12 mouse cellular contexts compared by ENCODE assay signal in the genomic region with DNA sequence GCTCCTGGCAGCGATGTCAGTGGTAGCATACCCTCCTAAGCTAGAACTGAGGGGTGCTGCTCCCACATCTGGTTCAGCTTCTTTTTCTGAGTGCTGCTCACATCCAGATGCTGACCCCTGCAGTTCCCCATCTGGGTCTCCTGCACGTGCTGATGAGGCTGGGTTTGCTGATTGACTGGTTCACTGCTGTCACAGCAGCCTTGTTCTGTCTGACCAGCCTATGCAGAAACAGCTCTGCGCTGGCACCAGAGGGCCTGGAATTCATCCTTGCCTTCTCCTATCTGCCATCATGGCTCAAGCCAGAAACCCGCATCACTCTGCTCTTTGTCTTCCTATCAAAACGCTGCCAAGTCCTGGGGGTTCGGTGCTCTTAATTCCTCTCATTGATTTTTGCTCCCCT.
DNase-seq lines count a peak whose midpoint lies in the region; ATAC-seq lines count a peak whose summit lies in the region.
"Had no signal": no experiment of that assay in that cellular context is flagged by ENCODE, and none has a peak within 500 bp of the region (broad histone marks: within the 10 kb centered on the region; RNA-seq: fewer than 3 reads in every experiment).

No protein-coding gene starts in this region.

- peak overlapping the region; percentile 14; the same call in 1 of the 2 replicates for H3K4me2 ChIP-seq in embryonic facial prominence, embryonic 13.5 days
- no peak overlapping the region for H3K4me2 ChIP-seq in hindbrain, embryonic 16.5 days (ENCODE audit: low read length)
- H3K4me2 ChIP-seq in midbrain, embryonic 16.5 days (ENCODE audit: low read length), result no peak overlapping the region
- H3K4me2 ChIP-seq: heart, embryonic 15.5 days had no signal

- no peaks in the 10 kb centered on the region; the same call in 1 of the 2 replicates for H3K27me3 ChIP-seq in embryonic facial prominence, embryonic 13.5 days
- H3K27me3 ChIP-seq in hindbrain, embryonic 16.5 days (replicated peaks; ENCODE audit: control insufficient read depth, insufficient read depth, low read length), result no peaks in the 10 kb centered on the region
- H3K27me3 ChIP-seq in midbrain, embryonic 16.5 days (ENCODE audit: control insufficient read depth, insufficient read depth, low read depth, low read length), result no peaks in the 10 kb centered on the region
- H3K27me3 ChIP-seq: heart, embryonic 15.5 days had no signal

- no peak overlapping the region for H3K9ac ChIP-seq in embryonic facial prominence, embryonic 13.5 days
- 0 out of 2 replicates have a peak overlapping the region, but pooled peaks have one; percentile 11 for H3K9ac ChIP-seq in hindbrain, embryonic 16.5 days (ENCODE audit: low read depth, low read length)
- no peak overlapping the region; the same call in 1 of the 2 replicates for H3K9ac ChIP-seq in midbrain, embryonic 16.5 days (ENCODE audit: low read depth, low read length)
- H3K9ac ChIP-seq: heart, embryonic 15.5 days; liver, postnatal 0 days had no signal

- H3K4me3 ChIP-seq in embryonic facial prominence, embryonic 13.5 days, result no peak overlapping the region
- no peak overlapping the region for H3K4me3 ChIP-seq in hindbrain, embryonic 16.5 days (ENCODE audit: low read length)
- H3K4me3 ChIP-seq in midbrain, embryonic 16.5 days (ENCODE audit: low read depth, low read length), result no peak overlapping the region
- H3K4me3 ChIP-seq: heart, embryonic 15.5 days had no signal

- peaks cover 23% of the 10 kb centered on the region for H3K4me1 ChIP-seq in embryonic facial prominence, embryonic 13.5 days
- H3K4me1 ChIP-seq in hindbrain, embryonic 16.5 days (ENCODE audit: control insufficient read depth, insufficient read depth, low read depth, low read length), result peaks cover 29% of the 10 kb centered on the region
- H3K4me1 ChIP-seq in midbrain, embryonic 16.5 days (ENCODE audit: control insufficient read depth, insufficient read depth, low read length), result peaks cover 23% of the 10 kb centered on the region

- peak; percentile 17 for DNase-seq in embryo, embryonic 9.5 days (ENCODE audit: extremely low spot score)
- DNase-seq in gastrocnemius, postnatal 36 days, result no peak
- DNase-seq in spleen, postnatal 14 days (ENCODE audit: low spot score in 2 of 2), result no peak
- DNase-seq in heart, adult 9 months (ENCODE audit: low spot score in 2 of 2), result no peak
- DNase-seq: liver, postnatal 0 days; lung, postnatal 4 days; thymus, adult 2 months had no signal

- 31% methylated on average over 6 of the region's 6 CpGs for WGBS in embryonic facial prominence, embryonic 13.5 days
- 16% methylated on average over 6 of the region's 6 CpGs for WGBS in hindbrain, embryonic 16.5 days
- WGBS in midbrain, embryonic 16.5 days, result 33% methylated on average over 6 of the region's 6 CpGs

- no peaks in the 10 kb centered on the region for H3K36me3 ChIP-seq in embryonic facial prominence, embryonic 13.5 days
- no peaks in the 10 kb centered on the region for H3K36me3 ChIP-seq in hindbrain, embryonic 16.5 days (ENCODE audit: control insufficient read depth, insufficient read depth, low read length)
- H3K36me3 ChIP-seq in midbrain, embryonic 16.5 days (ENCODE audit: control insufficient read depth, insufficient read depth, low read length), result no peaks in the 10 kb centered on the region
- H3K36me3 ChIP-seq: heart, embryonic 15.5 days had no signal

- H3K9me3 ChIP-seq in embryonic facial prominence, embryonic 13.5 days, result no peaks in the 10 kb centered on the region
- no peaks in the 10 kb centered on the region for H3K9me3 ChIP-seq in hindbrain, embryonic 16.5 days (ENCODE audit: control insufficient read depth, low read length)
- no peaks in the 10 kb centered on the region for H3K9me3 ChIP-seq in midbrain, embryonic 16.5 days (replicated peaks; ENCODE audit: control insufficient read depth, low read length, poor library complexity, severe bottlenecking)
- H3K9me3 ChIP-seq: heart, embryonic 15.5 days had no signal

- 0 out of 2 replicates have a peak overlapping the region, but pooled peaks have one; percentile 28 for H3K27ac ChIP-seq in embryonic facial prominence, embryonic 13.5 days
- peak overlapping the region; percentile 52; the same call in 1 of the 2 replicates for H3K27ac ChIP-seq in hindbrain, embryonic 16.5 days (ENCODE audit: low read depth, low read length)
- no peak overlapping the region for H3K27ac ChIP-seq in midbrain, embryonic 16.5 days (ENCODE audit: low read length)
- H3K27ac ChIP-seq: heart, embryonic 15.5 days had no signal

- no peak for ATAC-seq in embryonic facial prominence, embryonic 13.5 days (ENCODE audit: insufficient number of reproducible peaks, insufficient read depth, low FRiP score, low TSS enrichment, low read depth)
- peak; percentile 64 for ATAC-seq in hindbrain, embryonic 16.5 days
- ATAC-seq in midbrain, embryonic 16.5 days, result peak; percentile 25; the same call in 1 of the 2 replicates
- ATAC-seq: CD4-positive, CD25-positive, alpha-beta regulatory T cell, adult 4 months; liver, postnatal 0 days had no signal

- intact Hi-C loops in gastrocnemius, postnatal 36 days (cut with DNase I), result no loop called here
